18 mouse cellular contexts compared by ENCODE assay signal in the genomic region with DNA sequence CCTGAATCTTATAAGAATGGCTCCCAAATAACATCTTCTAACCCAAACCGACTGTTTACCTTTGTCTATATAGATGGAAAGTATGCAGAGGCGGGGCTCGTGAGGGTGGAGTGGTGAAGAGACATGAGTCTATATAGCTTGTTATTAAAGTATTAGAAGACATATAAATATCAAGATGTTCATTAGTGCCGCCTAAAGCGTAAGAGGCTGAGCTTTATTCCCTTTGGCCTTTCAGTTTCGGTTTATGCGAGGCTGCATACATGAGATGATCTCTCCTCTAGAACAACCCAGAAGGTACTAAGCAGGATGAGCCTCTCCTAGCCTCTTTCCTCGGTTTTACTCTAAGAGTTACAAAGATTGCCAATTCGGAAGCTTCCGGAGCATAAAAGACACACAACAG. TPM values are rescaled to one million over a fixed set of nuclear protein-coding genes. Genes with fewer than 3 reads are reported as not detected.
DNase-seq lines count a peak whose midpoint lies in the region; ATAC-seq and TF ChIP-seq lines count a peak whose summit lies in the region.
"Had no signal": no experiment of that assay in that cellular context is flagged by ENCODE, and none has a peak within 500 bp of the region (broad histone marks: within the 10 kb centered on the region; RNA-seq: fewer than 3 reads in every experiment).

No protein-coding gene starts in this region.

- H3K4me2 ChIP-seq in myocyte (ENCODE audit: low read depth), result peak overlapping the region; percentile 43
- H3K4me2 ChIP-seq: embryonic facial prominence, embryonic 12.5 days; forebrain, embryonic 15.5 days; hindbrain, embryonic 13.5 days had no signal

- TF ChIP-seq POLR2A in myocyte (IDR thresholded peaks at IDR 0.05; ENCODE audit: insufficient read length, low read depth), result no peak

- ATAC-seq in activated CD4-positive, CD25-positive, alpha-beta regulatory T cell, adult 4 months, result peak; percentile 61
- ATAC-seq: forebrain, embryonic 15.5 days had no signal

- H3ac ChIP-seq in myocyte (ENCODE audit: control insufficient read depth, insufficient read length), result no peak overlapping the region

- H3K36me3 ChIP-seq in myocyte (ENCODE audit: control insufficient read depth, insufficient read depth), result no peaks in the 10 kb centered on the region
- H3K36me3 ChIP-seq: embryonic facial prominence, embryonic 12.5 days; forebrain, embryonic 15.5 days; heart, embryonic 10.5 days; hindbrain, embryonic 13.5 days had no signal

- no peak overlapping the region for H3K4me3 ChIP-seq in myocyte
- H3K4me3 ChIP-seq: embryonic facial prominence, embryonic 12.5 days; forebrain, embryonic 15.5 days; heart, embryonic 10.5 days; hindbrain, embryonic 13.5 days had no signal

- peak; percentile 47 for DNase-seq in CD4-positive helper T cell, adult 2 months (ENCODE audit: low read depth, low spot score)
- DNase-seq in CD4-positive, CD25-positive, alpha-beta regulatory T cell, adult 2 months (ENCODE audit: low read depth, low spot score), result peak; percentile 54
- no peak for DNase-seq in frontal cortex, postnatal 14 days (ENCODE audit: low spot score in 2 of 2)
- no peak for DNase-seq in layer of hippocampus, postnatal 14 days (ENCODE audit: low spot score in 2 of 2)
- DNase-seq in adrenal gland, postnatal 4 days (ENCODE audit: low spot score in 2 of 2), result no peak
- DNase-seq: adrenal gland, postnatal 25 days; cerebellum, adult 11 months; cerebellum, adult 8-10 months; cerebellum, postnatal 25 days; gastrocnemius, postnatal 10 days; heart, postnatal 10 days; heart, postnatal 4 days had no signal

- H3K79me2 ChIP-seq in myocyte (ENCODE audit: control insufficient read depth, insufficient read depth), result no peaks in the 10 kb centered on the region

- no peaks in the 10 kb centered on the region for H3K27me3 ChIP-seq in myocyte (ENCODE audit: control insufficient read depth, insufficient read depth, insufficient read length)
- H3K27me3 ChIP-seq: embryonic facial prominence, embryonic 12.5 days; forebrain, embryonic 15.5 days; hindbrain, embryonic 13.5 days had no signal

TF ChIP-seq in myocyte, 11 proteins besides CTCF, POLR2A, EP300 and RAD21:
- TF ChIP-seq E2F4 (IDR thresholded peaks at IDR 0.05; ENCODE audit: insufficient read depth) (no peak), TCF3 (IDR thresholded peaks at IDR 0.05; ENCODE audit: insufficient read length, low read depth) (no peak), MYOG (IDR thresholded peaks at IDR 0.05; ENCODE audit: control insufficient read depth in 1 of 3, insufficient read depth in 1 of 3, insufficient read length in 2 of 3, low read depth in 2 of 3) (no peak), POLR2AphosphoS2 (IDR thresholded peaks at IDR 0.05; ENCODE audit: insufficient read length, low read depth) (no peak), MYOD1 (IDR thresholded peaks at IDR 0.05; ENCODE audit: control insufficient read depth in 1 of 3, insufficient read length in 2 of 3, low read depth in 2 of 3) (no peak), REST (IDR thresholded peaks at IDR 0.05; ENCODE audit: insufficient read depth, insufficient read length) (no peak), CEBPB (IDR thresholded peaks at IDR 0.05; ENCODE audit: insufficient read depth, poor library complexity, severe bottlenecking) (no peak), TCF12 (IDR thresholded peaks at IDR 0.05; ENCODE audit: insufficient read depth, poor library complexity, severe bottlenecking) (no peak), USF1 (IDR thresholded peaks at IDR 0.05; ENCODE audit: low read depth) (no peak), SRF (IDR thresholded peaks at IDR 0.05; ENCODE audit: control insufficient read depth, insufficient read length, low read depth) (no peak), MAX (IDR thresholded peaks at IDR 0.05; ENCODE audit: low read depth) (no peak)
TF ChIP-seq in myocyte: peak in this region for 0.

RNA-seq across cellular contexts. Expression of a gene that starts 47.2 kb away (rescaled TPM):
- 1 to 10 TPM; 4.1 to 5.2 TPM for polyA plus RNA-seq in activated CD4-positive, CD25-positive, alpha-beta regulatory T cell, adult 4 months (2017; shearing (Covaris generic))
- polyA plus RNA-seq in myocyte (2012; fragmentation: generic; extraction: Trizol), result 35.6 TPM
- 10 to 100 TPM; 13.5 to 14.6 TPM for total RNA-seq in layer of hippocampus, postnatal 14 days (2021)
- 10 to 100 TPM; 21.2 to 21.6 TPM for total RNA-seq in adrenal gland, postnatal 4 days (2021)

Comparison
In these comparisons a context has a peak if more than half of its experiments do, and no peak if none do; other contexts are left out.
1. DNase-seq: peak in CD4-positive helper T cell, adult 2 months (single experiment) and CD4-positive, CD25-positive, alpha-beta regulatory T cell, adult 2 months (single experiment); none in frontal cortex, postnatal 14 days (0 of 2), layer of hippocampus, postnatal 14 days (0 of 2) and adrenal gland, postnatal 4 days (0 of 2).